Mouse (Mus musculus): ENCODE measurements around the gene Fam169b.

- no peak for TF ChIP-seq POLR2A (IDR thresholded peaks at IDR 0.05; ENCODE audit: insufficient read depth, low read depth, low read length)
- no peak for TF ChIP-seq CTCF (IDR thresholded peaks at IDR 0.05)
- no peak for TF ChIP-seq EP300 (IDR thresholded peaks at IDR 0.05; ENCODE audit: insufficient read depth, low read depth, low read length)
Observed at GRCm38 (mm10) chr7:68236817-68237216, 36.8 kb upstream of the Fam169b start.

All from heart, adult 2 months (tissue).